In genomic region chr19:9076982-9077660, GRCm38 (mm10) we compare ENCODE assay signal across 27 mouse cellular contexts. TPM values are rescaled to one million over a fixed set of nuclear protein-coding genes. Genes with fewer than 3 reads are reported as not detected.
DNase-seq lines count a peak whose midpoint lies in the region; ATAC-seq and TF ChIP-seq lines count a peak whose summit lies in the region.
"Had no signal": no experiment of that assay in that cellular context is flagged by ENCODE, and none has a peak within 500 bp of the region (broad histone marks: within the 10 kb centered on the region; RNA-seq: fewer than 3 reads in every experiment).

No protein-coding gene starts in this region.

- DNase-seq in kidney, adult 2 months: peak; percentile 54
- DNase-seq in kidney, postnatal 10 days: no peak
- peak; percentile 82 for DNase-seq in liver, adult 2 months (ENCODE audit: extremely low read depth, low read depth, low spot score)
- DNase-seq in MEL (ENCODE audit: low read depth, low spot score): no peak
- no peak for DNase-seq in ovary, adult 18-20 months (ENCODE audit: low spot score)
- DNase-seq in adrenal gland, postnatal 10 days: no peak
- DNase-seq: adrenal gland, postnatal 36 days; B cell, adult 2 months; cerebellum, adult 8-10 months; gastrocnemius, postnatal 25 days; heart, postnatal 36 days; lung, adult 18-20 months; right cerebral cortex, postnatal 4 days; thymus, postnatal 25 days had no signal

- no peak for TF ChIP-seq CTCF in kidney, adult 2 months (conservative IDR thresholded peaks at IDR 0.05; ENCODE audit: insufficient read depth, insufficient read length, low read depth, low read length)
- TF ChIP-seq CTCF in liver, adult 2 months (IDR thresholded peaks at IDR 0.05; ENCODE audit: low read depth, low read length): no peak
- TF ChIP-seq CTCF in MEL (IDR thresholded peaks at IDR 0.05 in 2 of 3, conservative IDR thresholded peaks at IDR 0.05 in 1 of 3; ENCODE audit: control insufficient read depth in 1 of 3, insufficient read depth in 1 of 3, low read depth in 2 of 3, low read length in 3 of 3, poor library complexity in 1 of 3, severe bottlenecking in 1 of 3): no peak
- TF ChIP-seq CTCF in embryonic fibroblast, embryonic 13.5 days (IDR thresholded peaks at IDR 0.05; ENCODE audit: borderline replicate concordance, insufficient read depth, low read length): no peak

- TF ChIP-seq EP300 in MEL (IDR thresholded peaks at IDR 0.05; ENCODE audit: low read depth in 1 of 2, low read length in 2 of 2): no peak

- H3K4me1 ChIP-seq in kidney, adult 2 months (ENCODE audit: control insufficient read depth, insufficient read depth, low read length): peaks cover 6% of the 10 kb centered on the region; the same call in 1 of the 2 replicates
- peaks cover 12% of the 10 kb centered on the region for H3K4me1 ChIP-seq in liver, adult 2 months (ENCODE audit: control insufficient read depth, insufficient read depth, low read length)
- H3K4me1 ChIP-seq in liver, embryonic 12.5 days: peaks cover 10% of the 10 kb centered on the region; the same call in 1 of the 2 replicates
- H3K4me1 ChIP-seq in MEL (ENCODE audit: control insufficient read depth in 1 of 2, insufficient read depth in 2 of 2, low read length in 2 of 2): peaks cover 5 to 32% of the 10 kb centered on the region in 2 experiments; a peak in 3 of 4 replicates
- peaks cover 38% of the 10 kb centered on the region for H3K4me1 ChIP-seq in embryonic fibroblast, embryonic 13.5 days (ENCODE audit: control insufficient read depth, insufficient read depth, low read length)

- peak overlapping the region; percentile 30 for H3K9ac ChIP-seq in liver, adult 2 months (ENCODE audit: low read depth, low read length)
- H3K9ac ChIP-seq in liver, embryonic 12.5 days: no peak overlapping the region
- H3K9ac ChIP-seq in MEL (ENCODE audit: control insufficient read depth, low read depth, low read length, poor library complexity, severe bottlenecking): no peak overlapping the region
- H3K9ac ChIP-seq: heart, embryonic 13.5 days; hindbrain, embryonic 14.5 days; intestine, embryonic 15.5 days had no signal

- WGBS in kidney, adult 2 months: 44% methylated on average over 4 of the region's 4 CpGs
- WGBS in liver, adult 2 months: 43% methylated on average over 4 of the region's 4 CpGs
- 58% methylated on average over 4 of the region's 4 CpGs for WGBS in liver, embryonic 12.5 days (ENCODE audit: insufficient replicate concordance)

- H3K27ac ChIP-seq in kidney, adult 2 months (ENCODE audit: insufficient read depth, low read depth, low read length): no peak overlapping the region
- peak overlapping the region; percentile 64 for H3K27ac ChIP-seq in liver, adult 2 months (replicated peaks; ENCODE audit: insufficient read depth, low read depth, low read length)
- H3K27ac ChIP-seq in liver, embryonic 12.5 days: no peak overlapping the region
- no peak overlapping the region for H3K27ac ChIP-seq in MEL (ENCODE audit: control insufficient read depth, low read depth, low read length)
- peak overlapping the region; percentile 67 for H3K27ac ChIP-seq in embryonic fibroblast, embryonic 13.5 days (ENCODE audit: insufficient read depth, low read length)
- H3K27ac ChIP-seq: heart, embryonic 13.5 days; hindbrain, embryonic 14.5 days; intestine, embryonic 15.5 days had no signal

- no peaks in the 10 kb centered on the region for H3K27me3 ChIP-seq in kidney, adult 2 months (replicated peaks; ENCODE audit: control insufficient read depth, insufficient read depth, low read length)
- H3K27me3 ChIP-seq in liver, adult 2 months (ENCODE audit: control insufficient read depth, insufficient read depth, low read length): no peaks in the 10 kb centered on the region
- H3K27me3 ChIP-seq in liver, embryonic 12.5 days (replicated peaks): no peaks in the 10 kb centered on the region
- H3K27me3 ChIP-seq in MEL (ENCODE audit: control insufficient read depth in 1 of 2, insufficient read depth in 2 of 2, low read length in 2 of 2): no peaks in the 10 kb centered on the region
- H3K27me3 ChIP-seq: heart, embryonic 13.5 days; intestine, embryonic 15.5 days; Patski had no signal

- no peak for ATAC-seq in liver, embryonic 12.5 days
- ATAC-seq: forebrain, embryonic 14.5 days; intestine, embryonic 15.5 days; Patski had no signal

- H3K4me2 ChIP-seq in liver, embryonic 12.5 days: no peak overlapping the region
- H3K4me2 ChIP-seq: heart, embryonic 13.5 days; hindbrain, embryonic 14.5 days; intestine, embryonic 15.5 days had no signal

- no peak for TF ChIP-seq RAD21 in MEL (IDR thresholded peaks at IDR 0.05; ENCODE audit: low read depth, low read length)

- H3K79me2 ChIP-seq in liver, adult 2 months (ENCODE audit: control insufficient read depth, insufficient read depth, low read length): no peaks in the 10 kb centered on the region
- H3K79me2 ChIP-seq in MEL (ENCODE audit: control insufficient read depth, insufficient read depth, low read length, poor library complexity): no peaks in the 10 kb centered on the region

- no peaks in the 10 kb centered on the region for H3K9me3 ChIP-seq in liver, embryonic 12.5 days (replicated peaks)
- H3K9me3 ChIP-seq in MEL (replicated peaks; ENCODE audit: insufficient read depth, low read length): no peaks in the 10 kb centered on the region
- H3K9me3 ChIP-seq: heart, embryonic 13.5 days; intestine, embryonic 15.5 days had no signal

- no peak for TF ChIP-seq POLR2A in kidney, adult 2 months (IDR thresholded peaks at IDR 0.05; ENCODE audit: low read depth, low read length)
- no peak for TF ChIP-seq POLR2A in liver, adult 2 months (IDR thresholded peaks at IDR 0.05; ENCODE audit: extremely low read depth, insufficient read depth, low read length)
- TF ChIP-seq POLR2A in MEL (IDR thresholded peaks at IDR 0.05; ENCODE audit: control insufficient read depth in 1 of 2, insufficient read depth in 1 of 2, low read depth in 1 of 2, low read length in 2 of 2, poor library complexity in 1 of 2): no peak
- no peak for TF ChIP-seq POLR2A in embryonic fibroblast, embryonic 13.5 days (IDR thresholded peaks at IDR 0.05; ENCODE audit: low read depth, low read length)

- H3K4me3 ChIP-seq in kidney, adult 2 months (ENCODE audit: insufficient read depth, low read depth, low read length): no peak overlapping the region
- H3K4me3 ChIP-seq in liver, adult 2 months (ENCODE audit: insufficient read depth, low read depth, low read length): no peak overlapping the region
- H3K4me3 ChIP-seq in liver, embryonic 12.5 days: no peak overlapping the region
- H3K4me3 ChIP-seq in MEL (ENCODE audit: control insufficient read depth in 1 of 2, insufficient read depth in 1 of 2, low read depth in 2 of 2, low read length in 2 of 2): no peak overlapping the region
- no peak overlapping the region for H3K4me3 ChIP-seq in embryonic fibroblast, embryonic 13.5 days (ENCODE audit: insufficient read depth, low read length)
- H3K4me3 ChIP-seq: erythroblast, embryonic 14.5 days; heart, embryonic 13.5 days; intestine, embryonic 15.5 days had no signal

- no peaks in the 10 kb centered on the region for H3K36me3 ChIP-seq in kidney, adult 2 months (ENCODE audit: control insufficient read depth, insufficient read depth, low read length)
- no peaks in the 10 kb centered on the region for H3K36me3 ChIP-seq in liver, adult 2 months (ENCODE audit: control insufficient read depth, insufficient read depth, low read length)
- H3K36me3 ChIP-seq in liver, embryonic 12.5 days: no peaks in the 10 kb centered on the region
- peaks cover 0 to 18% of the 10 kb centered on the region in 2 experiments; a peak in 2 of 4 replicates for H3K36me3 ChIP-seq in MEL (ENCODE audit: control insufficient read depth in 1 of 2, insufficient read depth in 2 of 2, low read length in 2 of 2)
- H3K36me3 ChIP-seq: heart, embryonic 13.5 days; intestine, embryonic 15.5 days had no signal

TF ChIP-seq in MEL, 35 proteins besides CTCF, POLR2A, EP300 and RAD21 (continues in another document):
- TF ChIP-seq USF1 (IDR thresholded peaks at IDR 0.05; ENCODE audit: low read depth, low read length): peak; percentile 70
- TF ChIP-seq USF2 (IDR thresholded peaks at IDR 0.05; ENCODE audit: borderline replicate concordance in 1 of 2, insufficient read depth in 1 of 2, low read depth in 1 of 2, low read length in 2 of 2): 0 out of 4 replicates have a peak, but pooled peaks of 1 of the 2 experiments have one; percentile 38
- TF ChIP-seq MEF2A (IDR thresholded peaks at IDR 0.05; ENCODE audit: extremely low read depth, insufficient replicate concordance, low read depth, low read length, poor library complexity, severe bottlenecking): no peak
- no peak for TF ChIP-seq CHD1 (IDR thresholded peaks at IDR 0.05; ENCODE audit: low read depth, low read length)
- TF ChIP-seq RCOR1 (IDR thresholded peaks at IDR 0.05; ENCODE audit: low read depth, low read length): no peak
- TF ChIP-seq UBTF (IDR thresholded peaks at IDR 0.05; ENCODE audit: borderline replicate concordance, insufficient read depth, low read depth, low read length): no peak
- TF ChIP-seq ELF1 (IDR thresholded peaks at IDR 0.05; ENCODE audit: low read depth, low read length): no peak
- no peak for TF ChIP-seq ZMIZ1 (IDR thresholded peaks at IDR 0.05; ENCODE audit: low read depth, low read length)
- no peak for TF ChIP-seq TCF12 (IDR thresholded peaks at IDR 0.05; ENCODE audit: low read depth, low read length)
- no peak for TF ChIP-seq MAFK (IDR thresholded peaks at IDR 0.05; ENCODE audit: borderline replicate concordance, low read depth, low read length)

RNA-seq across cellular contexts. Expression of gene Scgb1a1, which starts 10.6 kb away (rescaled TPM):
- 0.22 TPM in 1 of 2 replicates, not detected in the other for polyA plus RNA-seq in kidney, adult 2 months (2012; rRNA removed)
- not detected in 2 replicates for total RNA-seq in liver, adult 2 months (2014; rRNA removed)
- polyA plus RNA-seq in liver, adult 2 months (2012; rRNA removed): 1.4 and 1.6 TPM in 2 replicates
- polyA plus RNA-seq in liver, embryonic 12.5 days (2016; fragmentation: Nextera tagmentation; extraction: Ambion mirVana): not detected in 2 replicates
- total RNA-seq in MEL (2012; rRNA removed): not detected in 2 replicates
- polyA plus RNA-seq in MEL (2012; ENCODE audit: insufficient read depth in 1 of 2, insufficient read length in 2 of 2, low read depth in 1 of 2, low replicate concordance in 2 of 2, missing spikeins in 1 of 2): not detected
- polyA plus RNA-seq in embryonic fibroblast, embryonic 13.5 days (2011; ENCODE audit: insufficient read length, low read depth, missing spikeins): not detected in 2 replicates
- total RNA-seq in adrenal gland, postnatal 10 days (2021): 1 to 10 TPM in 1 of 2 experiments, not detected in 1; 3.9 TPM
- total RNA-seq: adrenal gland, postnatal 36 days; gastrocnemius, postnatal 25 days; heart, postnatal 36 days; layer of hippocampus, postnatal 25 days; left cerebral cortex, postnatal 25 days; midbrain, postnatal 0 days had no signal
- polyA plus RNA-seq: embryonic facial prominence, embryonic 11.5 days; erythroblast, embryonic 14.5 days; forebrain, embryonic 14.5 days; heart, embryonic 13.5 days; hindbrain, embryonic 14.5 days; intestine, embryonic 15.5 days; limb, embryonic 14.5 days; midbrain, postnatal 0 days; Patski had no signal

RNA-seq across cellular contexts. Expression of gene Asrgl1, which starts 58.3 kb away (rescaled TPM):
- 1.9 and 3.5 TPM in 2 replicates for polyA plus RNA-seq in kidney, adult 2 months (2012; rRNA removed)
- total RNA-seq in liver, adult 2 months (2014; rRNA removed): 5.7 and 7.6 TPM in 2 replicates
- 1.7 and 2.0 TPM in 2 replicates for polyA plus RNA-seq in liver, adult 2 months (2012; rRNA removed)
- 13.2 and 13.6 TPM in 2 replicates for polyA plus RNA-seq in liver, embryonic 12.5 days (2016; fragmentation: Nextera tagmentation; extraction: Ambion mirVana)
- total RNA-seq in MEL (2012; rRNA removed): 24.5 and 33.0 TPM in 2 replicates
- polyA plus RNA-seq in MEL (2012; ENCODE audit: insufficient read depth in 1 of 2, insufficient read length in 2 of 2, low read depth in 1 of 2, low replicate concordance in 2 of 2, missing spikeins in 1 of 2): 10 to 100 TPM in 1 of 2 experiments, not detected in 1; 63.9 TPM
- polyA plus RNA-seq in embryonic fibroblast, embryonic 13.5 days (2011; ENCODE audit: insufficient read length, low read depth, missing spikeins): 2.8 and 3.3 TPM in 2 replicates
- total RNA-seq in adrenal gland, postnatal 10 days (2021): 10 to 100 TPM; 18.1 TPM

Comparison
In these comparisons a context has a peak if more than half of its experiments do, and no peak if none do; other contexts are left out.
1. DNase-seq: peak in kidney, adult 2 months (single experiment) and liver, adult 2 months (single experiment); none in kidney, postnatal 10 days (single experiment), MEL (single experiment), ovary, adult 18-20 months (single experiment) and adrenal gland, postnatal 10 days (single experiment).
2. H3K27ac ChIP-seq: peak in liver, adult 2 months (single experiment) and embryonic fibroblast, embryonic 13.5 days (single experiment); none in kidney, adult 2 months (single experiment), liver, embryonic 12.5 days (single experiment) and MEL (single experiment).